Mouse (Mus musculus) testis, adult 2 months (tissue): ENCODE measurements around the gene Sox12.

Experiments
- CTCF ChIP-seq: fragments of 200-500 bp; IDR thresholded peaks from 2 replicates; pipeline ENCODE4 v1.5.1; 2012; ENCODE audit warnings: low read depth, mild to moderate bottlenecking, inconsistent platforms, low read length, moderate library complexity; ENCODE audit not compliant: control insufficient read depth, insufficient read depth, insufficient replicate concordance
- POLR2A ChIP-seq: fragments of 200-500 bp; IDR thresholded peaks from 2 replicates; pipeline ENCODE4 v1.6.1; 2012; ENCODE audit warnings: low read depth, mild to moderate bottlenecking, inconsistent platforms, low read length, moderate library complexity; ENCODE audit not compliant: control insufficient read depth

GRCm38 (mm10) chr2:152357254-152357653, 40.6 kb downstream of the Sox12 start:
- TF ChIP-seq CTCF, result no peak
- no peak for TF ChIP-seq POLR2A
